Mouse (Mus musculus): ENCODE measurements around the gene Rhoq.

DNA sequence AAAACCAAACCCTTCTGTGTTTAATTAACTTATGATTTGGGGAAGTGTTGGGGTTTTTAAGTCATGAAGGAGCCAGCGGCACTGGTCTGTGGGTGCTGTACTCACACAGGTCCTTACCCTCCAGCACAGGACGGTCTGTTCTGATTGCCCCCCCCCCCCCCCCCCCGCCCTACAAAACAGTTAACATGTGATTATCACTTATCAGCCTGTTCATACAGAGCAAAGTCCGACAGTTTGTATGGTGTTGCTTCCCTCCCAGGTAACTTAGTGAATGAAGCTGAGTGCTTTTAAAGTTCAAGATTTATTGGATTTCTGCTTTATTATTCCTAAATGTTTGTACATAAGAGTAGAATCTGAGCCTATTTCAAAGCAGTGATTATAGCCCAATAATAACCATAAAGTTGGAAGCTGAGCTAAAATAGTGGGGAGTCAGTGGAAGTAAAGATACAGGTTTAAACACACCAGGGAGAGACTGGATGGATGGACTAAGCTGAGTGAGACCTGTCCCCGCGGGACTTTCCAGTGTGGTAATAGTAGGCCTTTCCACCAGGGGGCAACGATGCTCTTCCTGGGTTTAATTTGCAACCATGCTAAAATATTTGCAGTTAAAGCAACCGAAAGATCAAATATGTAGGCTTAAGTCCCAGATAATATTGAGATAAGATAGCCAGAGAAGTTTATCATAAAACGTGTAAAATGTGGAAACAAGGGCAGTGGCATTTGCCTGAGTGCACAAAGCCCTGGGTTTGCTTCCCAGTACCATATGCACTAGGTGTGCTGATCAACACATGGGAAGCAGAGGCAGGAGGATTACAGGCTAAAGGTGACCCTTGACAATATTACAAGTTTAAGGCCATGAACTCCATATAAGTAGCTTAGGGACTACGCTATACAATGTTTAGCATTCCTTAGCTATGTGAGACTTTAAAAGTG is 73.5 kb downstream of the Rhoq start:
- TF ChIP-seq CTCF (conservative IDR thresholded peaks at IDR 0.05; ENCODE audit: low read length) = peak; percentile 73
- no peak for TF ChIP-seq POU5F1 (IDR thresholded peaks at IDR 0.05; ENCODE audit: borderline replicate concordance, low read length)
- no peak for TF ChIP-seq NANOG (IDR thresholded peaks at IDR 0.05; ENCODE audit: borderline replicate concordance, low read length)

Measured in E14TG2a.4 (cell line).